10 mouse cellular contexts compared by ENCODE assay signal in genomic region chr3:51270069-51270817, GRCm38 (mm10). TPM values are rescaled to one million over a fixed set of nuclear protein-coding genes. Genes with fewer than 3 reads are reported as not detected.
DNase-seq lines count a peak whose midpoint lies in the region; ATAC-seq and TF ChIP-seq lines count a peak whose summit lies in the region.
"Had no signal": no experiment of that assay in that cellular context is flagged by ENCODE, and none has a peak within 500 bp of the region (broad histone marks: within the 10 kb centered on the region; RNA-seq: fewer than 3 reads in every experiment).

No protein-coding gene starts in this region.

- no peak overlapping the region for H3K4me2 ChIP-seq in kidney, postnatal 0 days (ENCODE audit: low read length)
- H3K4me2 ChIP-seq in kidney, embryonic 14.5 days (replicated peaks; ENCODE audit: low read depth, low read length): no peak overlapping the region
- peak overlapping the region; percentile 43 for H3K4me2 ChIP-seq in heart, embryonic 11.5 days
- no peak overlapping the region for H3K4me2 ChIP-seq in stomach, embryonic 15.5 days
- H3K4me2 ChIP-seq: embryonic facial prominence, embryonic 15.5 days had no signal

- H3K27me3 ChIP-seq in kidney, postnatal 0 days (ENCODE audit: insufficient read depth, low read length): no peaks in the 10 kb centered on the region
- H3K27me3 ChIP-seq in kidney, embryonic 14.5 days (ENCODE audit: control insufficient read depth, insufficient read depth, low read length): no peaks in the 10 kb centered on the region
- no peaks in the 10 kb centered on the region for H3K27me3 ChIP-seq in heart, embryonic 11.5 days (ENCODE audit: control insufficient read depth, insufficient read depth, low read length)
- H3K27me3 ChIP-seq in stomach, embryonic 15.5 days (replicated peaks): no peaks in the 10 kb centered on the region
- H3K27me3 ChIP-seq: embryonic facial prominence, embryonic 15.5 days had no signal

- no peaks in the 10 kb centered on the region for H3K9me3 ChIP-seq in kidney, postnatal 0 days (replicated peaks; ENCODE audit: low read length)
- no peaks in the 10 kb centered on the region for H3K9me3 ChIP-seq in kidney, embryonic 14.5 days (ENCODE audit: control insufficient read depth, low read length)
- H3K9me3 ChIP-seq in heart, embryonic 11.5 days (replicated peaks; ENCODE audit: control insufficient read depth, low read length): no peaks in the 10 kb centered on the region
- no peaks in the 10 kb centered on the region for H3K9me3 ChIP-seq in stomach, embryonic 15.5 days
- H3K9me3 ChIP-seq: embryonic facial prominence, embryonic 15.5 days had no signal

- no peak for ATAC-seq in kidney, postnatal 0 days (replicated peaks; ENCODE audit: low FRiP score, low read depth)
- no peak for ATAC-seq in kidney, embryonic 14.5 days (ENCODE audit: low FRiP score, low TSS enrichment)
- ATAC-seq in heart, embryonic 11.5 days (replicated peaks; ENCODE audit: insufficient number of reproducible peaks, low FRiP score, low TSS enrichment): no peak
- no peak for ATAC-seq in stomach, embryonic 15.5 days (ENCODE audit: insufficient read depth, low FRiP score, low read depth)

- no peak for TF ChIP-seq CTCF in kidney, postnatal 0 days (IDR thresholded peaks at IDR 0.05; ENCODE audit: low read depth)

- H3K27ac ChIP-seq in kidney, postnatal 0 days: 0 out of 2 replicates have a peak overlapping the region, but pooled peaks have one; percentile 1
- no peak overlapping the region for H3K27ac ChIP-seq in kidney, embryonic 14.5 days (ENCODE audit: low read depth, low read length)
- peak overlapping the region; percentile 78 for H3K27ac ChIP-seq in heart, embryonic 11.5 days (ENCODE audit: low read depth, low read length)
- peak overlapping the region; percentile 48 for H3K27ac ChIP-seq in stomach, embryonic 15.5 days
- H3K27ac ChIP-seq: embryonic facial prominence, embryonic 15.5 days had no signal

- H3K4me3 ChIP-seq in kidney, postnatal 0 days (replicated peaks; ENCODE audit: low read depth, low read length): no peak overlapping the region
- H3K4me3 ChIP-seq in kidney, embryonic 14.5 days (ENCODE audit: low read length): no peak overlapping the region
- no peak overlapping the region for H3K4me3 ChIP-seq in heart, embryonic 11.5 days (ENCODE audit: low read depth, low read length)
- H3K4me3 ChIP-seq in stomach, embryonic 15.5 days (replicated peaks): no peak overlapping the region
- H3K4me3 ChIP-seq: embryonic facial prominence, embryonic 15.5 days had no signal

- H3K4me1 ChIP-seq in kidney, postnatal 0 days (replicated peaks; ENCODE audit: insufficient read depth, low read length): peaks cover 10% of the 10 kb centered on the region; the same call in 1 of the 2 replicates
- no peaks in the 10 kb centered on the region for H3K4me1 ChIP-seq in kidney, embryonic 14.5 days (ENCODE audit: control insufficient read depth, insufficient read depth, low read length)
- peaks cover 15% of the 10 kb centered on the region for H3K4me1 ChIP-seq in heart, embryonic 11.5 days (ENCODE audit: control insufficient read depth, insufficient read depth, low read length)
- H3K4me1 ChIP-seq in stomach, embryonic 15.5 days: peaks cover 10% of the 10 kb centered on the region

- 67% methylated on average over 12 of the region's 12 CpGs for WGBS in kidney, postnatal 0 days
- WGBS in kidney, embryonic 14.5 days: 82% methylated on average over 12 of the region's 12 CpGs
- 60% methylated on average over 12 of the region's 12 CpGs for WGBS in heart, embryonic 11.5 days (ENCODE audit: insufficient replicate concordance)
- WGBS in stomach, embryonic 15.5 days: 56% methylated on average over 12 of the region's 12 CpGs

- DNase-seq in kidney, postnatal 0 days (ENCODE audit: low spot score): no peak
- peak; percentile 32 for DNase-seq in lung, postnatal 10 days
- no peak for DNase-seq in cerebellum, adult 11 months
- DNase-seq in right cerebral cortex, adult 2 months (ENCODE audit: low spot score in 2 of 2): no peak
- DNase-seq in right cerebral cortex, postnatal 4 days: no peak
- DNase-seq: thymus, postnatal 4 days had no signal

- 0 out of 2 replicates have a peak, but pooled peaks cover 6% of the 10 kb centered on the region for H3K36me3 ChIP-seq in kidney, postnatal 0 days (ENCODE audit: insufficient read depth, low read length)
- H3K36me3 ChIP-seq in kidney, embryonic 14.5 days (ENCODE audit: control insufficient read depth, insufficient read depth, low read length): peaks cover 11% of the 10 kb centered on the region
- peaks cover 7% of the 10 kb centered on the region for H3K36me3 ChIP-seq in heart, embryonic 11.5 days (ENCODE audit: control insufficient read depth, insufficient read depth, low read length)
- H3K36me3 ChIP-seq in stomach, embryonic 15.5 days: peaks cover 6% of the 10 kb centered on the region

- H3K9ac ChIP-seq in kidney, postnatal 0 days (ENCODE audit: low read depth, low read length): no peak overlapping the region
- H3K9ac ChIP-seq in kidney, embryonic 14.5 days (ENCODE audit: low read depth, low read length): no peak overlapping the region
- H3K9ac ChIP-seq in heart, embryonic 11.5 days (ENCODE audit: low read depth, low read length): no peak overlapping the region
- H3K9ac ChIP-seq in stomach, embryonic 15.5 days: no peak overlapping the region
- H3K9ac ChIP-seq: embryonic facial prominence, embryonic 15.5 days had no signal

RNA-seq across cellular contexts. Expression of gene Noct, which starts 46.0 kb away (rescaled TPM):
- 6.0 and 7.1 TPM in 2 replicates for polyA plus RNA-seq in kidney, postnatal 0 days (2015; fragmentation: Nextera tagmentation; extraction: Ambion mirVana)
- polyA plus RNA-seq in kidney, embryonic 14.5 days (2014; fragmentation: Nextera tagmentation; extraction: Ambion mirVana): 8.0 and 10.4 TPM in 2 replicates
- polyA plus RNA-seq in heart, embryonic 11.5 days (2014; fragmentation: Nextera tagmentation; extraction: Ambion mirVana): 10.4 and 12.2 TPM in 2 replicates
- 8.5 and 9.3 TPM in 2 replicates for polyA plus RNA-seq in stomach, embryonic 15.5 days (2015; fragmentation: Nextera tagmentation; extraction: Ambion mirVana)
